Mouse (Mus musculus): ENCODE data around the gene Col8a1.

DNA sequence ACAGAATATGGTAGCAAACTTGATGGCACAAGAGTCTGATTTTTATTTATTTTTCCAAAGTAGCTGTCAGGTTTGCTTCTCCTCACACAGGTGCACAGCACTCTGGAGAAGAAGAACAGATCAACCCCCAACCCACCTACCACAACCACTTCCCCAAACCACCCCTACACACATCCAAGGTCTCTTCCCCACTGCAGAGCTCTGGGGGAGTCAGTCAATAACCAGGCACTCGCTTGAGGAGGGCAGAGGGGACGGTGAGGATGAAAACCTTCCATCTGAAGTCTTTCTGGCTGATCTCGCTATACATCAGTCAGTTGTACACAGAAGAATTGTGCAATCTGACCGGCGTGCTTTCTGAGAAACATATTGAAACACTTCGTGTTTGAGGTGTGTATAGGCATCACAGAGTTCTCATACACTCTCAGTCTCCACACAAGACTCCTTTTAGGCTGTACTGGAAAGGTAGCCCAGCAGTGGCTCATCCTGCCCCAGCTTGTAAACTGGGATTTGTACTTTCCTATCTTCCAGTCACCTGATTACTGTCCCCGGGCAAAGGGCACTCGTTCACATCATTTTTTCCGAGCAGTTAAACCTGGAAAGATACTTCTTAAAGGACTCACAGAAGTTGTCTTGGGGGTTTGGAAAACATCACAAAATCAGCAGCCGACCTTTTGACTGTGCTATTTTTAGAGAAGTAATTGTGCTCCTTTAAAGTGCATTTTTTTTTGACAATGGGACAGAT lies 827 bp downstream of the Col8a1 start:
- TF ChIP-seq CTCF (IDR thresholded peaks at IDR 0.05; ENCODE audit: extremely low read depth, insufficient read length, insufficient replicate concordance, low read depth, low read length) (no peak), POLR2A (IDR thresholded peaks at IDR 0.05; ENCODE audit: low read depth, low read length) (no peak)
